Mouse (Mus musculus) v-Abl transformed pro-B cells (cell line): ENCODE data around the gene Tlr3.

Experiments
- in situ Hi-C, 2 experiments: fragments of 400-800 bp; cut with MboI; formaldehyde crosslinking; loops; one replicate each; pipeline ENCODE4 v1.15.1; 2025; ENCODE audit not compliant: unreplicated experiment in 2 of 2

The Tlr3 gene

DNA sequence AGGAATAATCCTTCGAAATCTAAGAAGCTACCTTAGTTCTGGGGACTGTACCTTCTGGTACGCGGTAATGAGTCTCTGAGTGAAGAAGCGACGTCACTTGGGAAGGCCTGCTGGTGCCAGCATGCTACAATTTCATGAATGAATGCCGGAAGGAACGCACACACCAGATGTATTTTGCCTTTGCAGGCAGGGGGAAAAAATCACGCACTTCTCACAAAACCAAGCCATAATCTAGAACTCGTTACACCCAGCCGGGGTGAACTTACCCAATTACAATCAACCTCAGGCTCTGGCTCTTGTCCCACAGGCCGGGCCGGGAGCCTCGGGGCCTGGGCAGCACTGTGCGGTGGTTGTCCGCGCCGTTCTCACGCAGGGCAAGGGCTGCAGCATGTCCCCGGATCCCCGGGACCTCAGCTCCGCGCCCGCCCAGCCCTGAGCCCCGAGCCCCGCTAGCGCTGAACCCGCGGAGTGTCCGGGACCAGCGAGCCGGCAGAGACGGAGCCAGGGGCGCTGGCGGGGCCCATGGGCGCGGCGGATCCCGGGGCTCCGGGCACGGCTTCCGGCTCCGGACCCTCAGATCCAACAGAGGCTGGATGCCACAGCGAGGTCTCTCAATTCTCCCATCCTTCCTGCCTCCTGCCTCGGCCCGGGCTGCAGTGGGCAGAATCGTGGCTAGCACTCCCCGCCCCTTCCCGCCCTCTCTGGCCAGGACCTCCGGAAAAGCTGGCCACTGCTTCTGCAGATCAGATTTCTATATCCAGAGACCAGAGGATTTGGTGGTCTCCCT is 52.6 kb downstream of the Tlr3 start:
- in situ Hi-C loops = no loop called here

DNA sequence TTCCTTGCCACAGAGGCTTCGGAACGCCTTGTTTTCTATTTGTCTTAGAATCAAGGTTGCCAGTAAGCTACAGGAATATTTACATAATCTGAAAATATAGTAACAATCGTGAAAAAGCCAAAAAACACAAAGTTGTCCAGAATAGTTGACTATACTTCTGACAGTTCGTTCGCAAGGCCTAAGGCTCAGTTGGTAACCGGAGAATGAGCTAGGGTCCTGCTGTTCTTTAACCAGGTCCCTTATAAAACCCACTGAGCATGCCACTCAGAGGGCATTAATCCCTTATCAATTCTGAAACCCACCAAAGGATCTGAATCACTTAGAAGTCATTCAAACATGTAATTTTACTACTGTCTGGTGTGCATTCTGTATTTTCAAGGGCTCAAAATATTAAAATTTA is 55.1 kb downstream of the Tlr3 start:
- in situ Hi-C loops = no loop called here
